Mouse (Mus musculus) heart, postnatal 0 days (tissue): ENCODE measurements at regions not wholly inside any gene's neighbourhood (a gene's known extent, or its start where the extent isn't known, plus 50 kb on each side); places are given as distances from the start of the nearest gene placed in this dataset.
"Not testable (repeated sequence)": the region's sequence is repeated elsewhere in the genome, so short reads cannot be mapped to it uniquely, and the experiment has no call there.

Experiments
- CTCF ChIP-seq: IDR thresholded peaks from 2 replicates; pipeline ENCODE4 v1.5.1; 2016; ENCODE audit warnings: antibody characterized with exemption, control low read depth, low read depth
- EP300 ChIP-seq: IDR thresholded peaks from 2 replicates; pipeline ENCODE4 v1.6.1; 2016; ENCODE audit warnings: antibody characterized with exemption, low read depth

GRCm38 (mm10) chr1:152219752-152220151 lies 129.8 kb upstream of the 1700025G04Rik start:
- not testable (repeated sequence) for TF ChIP-seq CTCF, EP300
